Mouse (Mus musculus): Measurements from ENCODE around the gene 1700034J05Rik. TPM values are rescaled to one million over a fixed set of nuclear protein-coding genes. Genes with fewer than 3 reads are reported as not detected.

Gene 1700034J05Rik
- polyA plus RNA-seq, 1 experiment from 2014 or later, result 0.08 TPM

Other genes with a start within 250 kb of the 1700034J05Rik start
- 14.7 and 15.3 TPM in 2 replicates for gene Stk38l, start 229.4 kb downstream of the 1700034J05Rik start, polyA plus RNA-seq (2015; fragmentation: Nextera tagmentation; extraction: Ambion mirVana)
- 1.1 and 2.2 TPM in 2 replicates for gene Arntl2, start 158.4 kb downstream of the 1700034J05Rik start, polyA plus RNA-seq (2015; fragmentation: Nextera tagmentation; extraction: Ambion mirVana)
- gene Smco2, start 104.3 kb downstream of the 1700034J05Rik start, polyA plus RNA-seq (2015; fragmentation: Nextera tagmentation; extraction: Ambion mirVana), result not detected in 2 replicates
- 12.7 and 16.5 TPM in 2 replicates for gene Ppfibp1, start 65.9 kb downstream of the 1700034J05Rik start, polyA plus RNA-seq (2015; fragmentation: Nextera tagmentation; extraction: Ambion mirVana)
- gene Rep15, start 78.2 kb upstream of the 1700034J05Rik start, polyA plus RNA-seq (2015; fragmentation: Nextera tagmentation; extraction: Ambion mirVana), result 0.62 and 0.97 TPM in 2 replicates
- gene Mrps35, start 88.3 kb upstream of the 1700034J05Rik start, polyA plus RNA-seq (2015; fragmentation: Nextera tagmentation; extraction: Ambion mirVana), result 99.0 and 112 TPM in 2 replicates
- 0.49 and 0.58 TPM in 2 replicates for gene Mansc4, start 132.6 kb upstream of the 1700034J05Rik start, polyA plus RNA-seq (2015; fragmentation: Nextera tagmentation; extraction: Ambion mirVana)
- 3.9 and 4.0 TPM in 2 replicates for gene Klhl42, start 137.0 kb upstream of the 1700034J05Rik start, polyA plus RNA-seq (2015; fragmentation: Nextera tagmentation; extraction: Ambion mirVana)

Measured in forebrain, embryonic 13.5 days (tissue).